Mouse (Mus musculus) myocyte (in vitro differentiated cells): ENCODE results near the gene Slc39a11.

Source experiments
- E2F4 ChIP-seq: IDR thresholded peaks from one replicate; pipeline ENCODE4 v1.6.1; 2011; ENCODE audit warnings: mild to moderate bottlenecking, control low read depth, moderate library complexity; ENCODE audit not compliant: insufficient read depth
- MAX ChIP-seq: IDR thresholded peaks from one replicate; pipeline ENCODE4 v1.6.1; 2011; ENCODE audit warnings: low read depth, mild to moderate bottlenecking, control low read depth
- MYOD1 ChIP-seq, 3 experiments: IDR thresholded peaks; one replicate each; pipeline ENCODE4 v1.6.1; 2011; ENCODE audit warnings: control low read depth in 2 of 3, low read depth in 2 of 3, mild to moderate bottlenecking in 2 of 3, moderate library complexity in 1 of 3; ENCODE audit not compliant: insufficient read length in 2 of 3, control insufficient read depth in 1 of 3
- POLR2A ChIP-seq: IDR thresholded peaks from one replicate; pipeline ENCODE4 v1.6.1; 2011; ENCODE audit warnings: low read depth, mild to moderate bottlenecking, control low read depth, moderate library complexity; ENCODE audit not compliant: insufficient read length
- TCF12 ChIP-seq: IDR thresholded peaks from one replicate; pipeline ENCODE4 v1.6.1; 2011; ENCODE audit warnings: mild to moderate bottlenecking, control low read depth; ENCODE audit not compliant: poor library complexity, insufficient read depth, severe bottlenecking
- TCF3 ChIP-seq: IDR thresholded peaks from one replicate; pipeline ENCODE4 v1.6.1; 2011; ENCODE audit warnings: low read depth, control low read depth; ENCODE audit not compliant: insufficient read length
- USF1 ChIP-seq: IDR thresholded peaks from one replicate; pipeline ENCODE4 v1.6.1; 2011; ENCODE audit warnings: low read depth, mild to moderate bottlenecking, control low read depth, moderate library complexity

- no peak for TF ChIP-seq E2F4
- no peak for TF ChIP-seq USF1
- TF ChIP-seq POLR2A, result no peak
- TF ChIP-seq MYOD1 (IDR thresholded peaks at IDR 0.05; ENCODE audit: control insufficient read depth in 1 of 3, insufficient read length in 2 of 3, low read depth in 2 of 3), result no peak
- no peak for TF ChIP-seq MAX
- no peak for TF ChIP-seq TCF3
- no peak for TF ChIP-seq TCF12
Observed at GRCm38 (mm10) chr11:113631302-113631701, 18.6 kb downstream of the Slc39a11 start.
